Mouse (Mus musculus) yolk sac, embryonic 10.5 days (tissue): Measurements from ENCODE around the gene Trip4.

Experiments used
- DNase-seq: peaks from one replicate; pipeline ENCODE4 v3.0.0-alpha.2; 2017; ENCODE audit warnings: low spot score

The Trip4 gene

GRCm38 (mm10) chr9:65834628-65835354 lies 73.8 kb downstream of the Trip4 start:
- DNase-seq: peak; percentile 63

GRCm38 (mm10) chr9:65833640-65834039 lies 75.0 kb downstream of the Trip4 start:
- no peak for DNase-seq

GRCm38 (mm10) chr9:65833230-65833629 lies 75.4 kb downstream of the Trip4 start:
- DNase-seq: no peak

GRCm38 (mm10) chr9:65832041-65832440 lies 76.6 kb downstream of the Trip4 start:
- no peak for DNase-seq

DNA sequence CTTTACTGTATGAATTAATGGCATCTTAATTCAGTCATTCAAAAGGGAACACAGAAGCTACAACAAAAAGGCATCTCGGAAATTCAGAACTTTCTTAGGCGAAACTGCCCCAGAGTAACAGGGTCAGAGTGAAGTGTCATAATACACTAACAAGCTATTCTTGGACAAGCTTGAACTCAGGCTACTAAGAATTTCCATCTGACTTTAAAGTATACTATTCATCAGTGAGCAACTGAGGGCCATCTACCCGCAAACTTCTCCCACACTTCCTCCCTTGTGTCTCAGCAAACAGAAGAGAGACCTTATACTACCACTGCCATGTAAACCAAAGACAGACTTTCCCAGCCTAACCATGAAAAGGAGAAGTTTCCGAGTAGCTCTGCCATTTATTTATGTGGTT lies 77.4 kb downstream of the Trip4 start:
- peak; percentile 49 for DNase-seq

GRCm38 (mm10) chr9:65830255-65830654 lies 78.3 kb downstream of the Trip4 start:
- DNase-seq: no peak

GRCm38 (mm10) chr9:65829410-65829809 lies 79.2 kb downstream of the Trip4 start:
- DNase-seq: peak; percentile 52

DNA sequence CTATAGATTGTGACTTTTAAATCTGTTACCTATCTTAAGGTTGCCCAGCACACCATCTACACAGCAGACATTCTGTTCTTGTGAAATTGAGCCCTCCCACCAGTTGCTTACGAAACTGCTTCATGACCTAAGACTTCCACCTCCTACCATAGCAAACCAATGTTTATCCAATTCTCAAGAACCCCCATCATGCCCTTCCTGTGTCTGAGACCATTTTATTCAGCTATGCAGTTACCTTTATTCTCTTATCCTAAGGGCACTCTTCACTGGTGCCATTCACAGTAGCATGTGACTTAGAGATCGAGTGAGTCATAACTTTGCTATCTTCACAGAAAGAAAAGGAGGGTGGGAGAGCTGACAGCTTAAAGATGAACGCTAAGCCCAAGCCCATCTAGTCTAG lies 80.1 kb downstream of the Trip4 start:
- peak; percentile 44 for DNase-seq

- DNase-seq: no peak
These were observed 80.6 kb downstream of the Trip4 start for GRCm38 (mm10) chr9:65828016-65828403.

DNA sequence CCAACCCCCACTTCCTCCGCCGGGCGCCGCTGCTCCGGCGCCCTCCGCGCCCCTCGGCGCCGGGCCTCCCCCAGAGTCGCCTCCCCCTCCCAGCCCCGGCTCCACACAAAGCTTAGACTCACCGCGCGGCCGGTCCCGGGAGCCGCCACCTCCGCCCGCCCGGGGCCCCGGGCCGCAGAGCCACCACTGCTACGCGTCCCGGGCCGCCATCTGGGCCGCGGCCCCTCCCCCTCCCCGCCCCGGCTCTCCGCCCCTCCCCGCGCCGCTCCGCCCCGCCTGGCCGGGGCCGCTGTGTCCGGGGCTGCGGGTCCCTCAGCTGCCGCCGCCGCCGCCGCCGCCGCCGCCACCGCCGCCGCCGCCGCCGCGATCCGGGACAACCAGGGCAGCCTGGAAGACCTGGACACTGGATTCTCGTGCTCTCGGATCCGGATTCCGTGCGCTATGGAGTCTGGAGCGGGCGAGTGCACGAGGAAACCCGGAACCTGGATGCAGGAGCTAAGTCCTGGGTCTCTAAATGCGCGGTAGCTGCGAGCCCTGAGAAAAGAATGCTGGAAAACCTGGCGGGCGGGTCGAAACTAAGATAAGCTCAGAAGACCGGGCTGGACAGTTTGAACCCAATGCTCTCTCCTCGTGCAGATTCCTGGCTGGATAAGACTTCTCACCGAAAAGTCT lies 81.1 kb downstream of the Trip4 start, which contains the start of gene Zfp609:
Zfp609 (minus strand) TSS at position 221 of the 672 bp plus-strand sequence.
- DNase-seq: peak; percentile 95

DNA sequence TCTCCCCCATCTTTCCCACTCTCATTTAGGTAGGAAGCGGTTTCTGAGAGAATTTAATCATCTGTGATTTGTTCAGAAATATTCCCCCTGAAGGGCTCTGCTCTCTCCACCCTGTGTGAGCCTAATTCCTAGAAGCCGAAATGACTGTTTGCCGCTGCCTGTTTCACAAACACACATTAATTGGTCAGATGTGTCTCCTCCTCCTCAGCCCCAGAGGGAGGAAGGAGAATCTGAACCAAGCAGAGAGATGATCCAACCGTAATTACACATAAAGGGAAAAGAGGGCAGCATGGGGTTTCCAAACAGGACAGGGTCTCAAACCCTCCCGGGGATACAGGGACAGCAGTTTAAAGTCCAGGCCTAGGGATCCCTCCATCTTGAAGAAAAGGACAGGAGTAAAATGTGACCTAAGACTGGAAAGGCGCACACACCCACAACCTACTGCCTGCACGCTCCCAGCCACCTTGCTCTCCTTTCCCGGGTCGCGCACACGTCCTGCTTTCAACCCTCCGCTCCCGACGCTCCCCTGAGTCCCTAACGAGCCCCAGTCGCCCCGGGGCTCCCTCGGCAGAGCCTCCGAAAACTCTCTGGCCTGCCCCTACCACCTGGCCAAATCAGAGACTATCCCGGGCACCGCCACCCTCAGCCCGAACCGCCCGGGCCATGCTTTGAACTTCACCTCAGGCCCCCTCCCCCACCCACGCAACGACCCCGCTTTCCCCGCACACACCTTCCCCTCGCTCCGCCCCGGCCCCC lies 81.8 kb downstream of the Trip4 start:
- DNase-seq: peak; percentile 68

DNA sequence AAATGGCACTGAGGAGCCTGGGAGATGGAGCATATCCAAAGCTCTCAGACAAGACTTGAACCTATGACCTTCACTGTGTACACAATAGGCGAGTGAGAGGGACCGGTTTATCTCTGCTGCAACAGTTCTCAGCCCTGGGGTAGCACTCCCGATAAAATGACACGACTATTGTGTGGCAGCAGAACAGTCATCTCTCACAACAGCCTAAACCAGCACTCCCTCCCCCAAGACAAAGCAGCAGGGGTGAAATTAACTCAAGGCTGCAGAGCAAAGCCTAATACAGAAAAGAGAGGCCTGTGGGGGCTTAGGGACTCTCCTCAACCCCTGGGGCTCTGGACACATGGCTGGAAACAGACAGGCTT lies 82.4 kb downstream of the Trip4 start:
- no peak for DNase-seq

- no peak for DNase-seq
These were observed 84.7 kb downstream of the Trip4 start for GRCm38 (mm10) chr9:65823716-65824462.

DNA sequence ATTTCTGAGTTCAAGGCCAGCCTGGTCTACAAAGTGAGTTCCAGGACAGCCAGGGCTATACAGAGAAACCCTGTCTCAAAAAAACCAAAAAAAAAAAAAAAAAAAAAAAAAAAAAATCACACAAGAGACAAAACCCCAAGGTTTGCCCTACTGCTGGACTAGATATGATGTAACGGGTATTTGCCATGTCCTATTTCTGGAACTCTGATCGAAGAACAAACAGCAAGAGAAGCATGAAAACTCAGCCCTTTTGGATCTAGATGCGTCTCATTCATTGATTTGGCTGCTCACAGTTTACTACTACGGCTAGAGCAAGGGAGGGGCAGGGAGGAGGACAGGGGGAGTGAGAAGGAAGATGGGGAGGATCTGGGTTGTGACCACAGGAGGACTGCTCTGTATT lies 86.6 kb downstream of the Trip4 start:
- no peak for DNase-seq

DNA sequence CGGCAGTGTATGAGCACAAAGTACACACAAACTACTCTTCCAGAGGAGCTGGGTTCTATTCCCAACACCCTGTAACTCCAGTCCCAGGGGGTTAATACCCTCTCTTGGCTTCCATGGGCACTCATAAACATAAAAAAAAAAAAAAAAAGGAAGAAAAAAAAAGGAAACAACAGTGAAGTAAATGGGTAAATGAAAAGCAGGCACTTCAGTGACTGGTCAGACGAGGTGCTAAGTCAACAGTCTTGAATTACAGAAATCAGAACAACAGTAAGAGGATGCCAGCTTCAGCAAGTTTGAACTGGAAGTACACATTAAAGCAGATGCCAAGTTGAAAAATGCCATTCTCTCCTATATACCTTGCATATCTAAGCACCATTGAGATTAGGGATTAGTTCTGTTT lies 88.3 kb downstream of the Trip4 start:
- DNase-seq: no peak

GRCm38 (mm10) chr9:65818402-65818801 lies 90.2 kb downstream of the Trip4 start:
- DNase-seq: no peak

DNA sequence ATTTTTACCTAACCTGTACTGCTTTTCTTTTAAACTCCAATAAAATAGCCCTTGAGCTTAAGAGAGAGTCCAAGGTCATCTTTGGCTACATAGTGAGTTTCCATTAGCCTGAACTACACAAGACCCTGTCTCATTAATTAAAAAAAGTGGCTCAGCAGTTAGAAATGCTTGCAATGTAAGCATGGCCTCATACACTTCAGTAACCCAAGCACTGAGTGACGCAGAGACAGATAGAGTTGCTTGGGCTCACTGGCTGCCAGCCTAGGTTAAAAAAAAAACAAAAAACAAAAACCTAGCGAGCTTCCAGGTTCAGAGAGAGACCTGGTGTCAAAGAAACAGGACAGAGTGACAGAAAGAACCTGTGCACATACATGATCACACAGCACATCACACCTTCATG lies 95.8 kb downstream of the Trip4 start:
- no peak for DNase-seq

DNA sequence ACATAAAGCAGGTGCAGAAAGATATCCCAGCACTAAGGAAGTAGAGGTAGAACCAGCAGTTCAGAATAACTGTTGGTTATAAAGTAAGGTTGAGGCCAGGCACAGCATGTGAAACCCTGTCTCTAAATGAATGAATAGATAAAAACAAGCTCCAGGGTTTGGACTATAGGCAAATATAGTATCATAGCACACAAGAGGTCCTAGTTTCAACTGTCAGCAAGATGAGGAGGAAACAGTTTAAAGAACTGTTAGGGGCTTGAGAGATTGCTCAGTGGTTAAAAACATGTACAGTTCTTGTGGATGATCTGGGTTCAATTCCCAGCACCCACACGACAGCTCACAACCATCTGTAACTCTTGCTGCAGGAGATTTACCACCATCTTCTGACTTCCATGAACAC lies 96.8 kb downstream of the Trip4 start:
- DNase-seq: no peak

GRCm38 (mm10) chr9:65807818-65808217 lies 100.8 kb downstream of the Trip4 start:
- no peak for DNase-seq

DNA sequence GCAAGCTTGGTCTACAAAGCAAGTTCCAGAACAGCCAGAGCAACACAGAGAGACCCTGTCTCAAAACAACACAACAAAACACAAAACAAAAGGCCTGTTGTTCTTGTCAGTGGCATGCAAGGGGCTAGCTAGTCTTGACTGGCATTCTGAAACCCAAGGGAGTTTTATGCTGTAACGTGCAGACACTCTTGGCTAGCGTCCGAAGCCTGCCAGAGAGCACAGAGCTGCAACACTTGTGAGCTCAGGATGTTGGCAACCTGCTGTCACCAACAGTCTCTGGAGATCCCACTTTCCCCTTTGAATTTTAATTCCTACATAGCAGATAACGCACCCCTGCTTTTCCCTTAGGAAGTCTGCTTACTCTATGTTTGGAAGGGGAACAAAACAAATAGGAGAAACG lies 101.3 kb downstream of the Trip4 start:
- DNase-seq: no peak

DNA sequence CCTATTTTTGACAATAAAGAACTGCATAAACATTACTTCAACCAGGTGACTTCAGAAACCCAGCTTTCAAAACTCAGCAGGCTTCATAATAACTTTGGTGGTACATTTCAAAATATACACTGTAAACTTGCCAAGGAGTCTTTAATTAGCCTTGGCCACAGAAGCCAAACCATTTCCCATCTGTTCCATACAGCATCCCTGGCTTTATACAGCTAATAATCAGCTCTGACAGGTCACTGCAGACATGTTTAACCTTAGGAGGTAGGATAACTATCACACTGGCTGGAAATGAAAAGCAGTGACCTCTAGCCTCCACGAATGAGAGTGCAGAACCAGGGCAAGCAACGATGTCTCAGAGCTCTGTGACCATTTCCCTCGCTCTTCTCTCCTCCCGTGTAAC lies 108.8 kb downstream of the Trip4 start:
- DNase-seq: no peak

DNA sequence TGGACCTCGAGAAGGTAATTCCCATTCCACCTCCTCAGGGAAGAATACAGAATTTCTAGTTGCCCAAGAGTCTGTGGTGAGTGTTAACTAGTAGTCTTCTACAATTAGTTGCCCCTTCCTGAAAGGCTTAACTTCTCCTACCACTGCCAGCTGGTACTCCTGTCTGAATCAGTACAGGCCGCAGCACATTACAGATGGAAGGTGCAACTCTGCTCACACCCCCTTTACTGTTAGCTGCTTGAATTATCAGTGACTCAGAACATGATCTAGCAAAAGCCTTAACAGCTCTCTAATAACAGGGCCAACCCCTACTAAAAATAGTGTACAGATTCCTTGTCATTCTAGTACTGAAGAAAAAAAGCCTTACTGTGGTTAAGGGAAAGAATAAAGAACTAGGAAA lies 112.9 kb downstream of the Trip4 start:
- no peak for DNase-seq
